Mouse (Mus musculus): Measurements from ENCODE around the gene Adad2.
A peak's percentile ranks its signal among the peaks of the same experiment; 100 is the strongest.

Adad2 gene

DNA sequence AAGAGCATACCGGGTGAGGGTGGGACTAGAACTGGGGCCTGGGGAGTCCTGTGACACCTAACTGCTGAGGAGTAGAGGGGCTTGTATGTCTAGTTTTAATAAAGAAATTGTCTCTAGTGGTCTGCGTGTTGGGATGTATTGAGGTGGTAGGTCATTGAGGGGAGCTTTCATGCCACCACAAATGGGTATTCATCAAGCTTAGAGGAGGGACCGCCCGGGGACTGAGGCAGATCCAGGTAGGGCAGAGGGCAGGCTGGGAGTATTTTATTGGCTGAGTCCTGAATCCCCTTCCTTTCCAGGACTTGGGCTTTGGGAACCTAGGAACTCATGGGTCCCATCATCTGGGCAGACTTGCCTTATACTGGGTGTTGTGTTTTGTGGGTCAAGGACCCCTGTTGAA, 4.3 kb downstream of the Adad2 start:
- no peak for DNase-seq (ENCODE audit: low spot score in 2 of 2)

DNA sequence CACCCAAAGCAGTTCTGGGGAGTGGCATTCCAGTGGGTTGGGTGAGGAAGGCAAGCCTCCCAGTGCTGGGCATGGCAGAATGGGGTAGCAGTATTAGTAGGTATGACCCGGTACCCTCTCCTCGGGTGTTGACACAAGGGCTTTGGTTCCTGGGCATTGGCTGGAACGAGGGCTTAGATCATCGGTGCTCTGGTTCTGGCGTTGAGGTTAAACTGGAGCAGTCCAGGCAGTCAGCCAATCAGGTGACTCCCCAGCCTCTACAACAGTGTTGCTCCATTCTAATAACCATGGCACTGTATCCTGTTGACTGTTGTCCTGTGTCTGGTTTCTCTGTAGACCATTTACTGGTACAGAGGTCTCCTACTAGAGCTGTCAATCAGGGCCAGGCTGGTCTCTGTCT, 5.0 kb downstream of the Adad2 start:
- no peak for DNase-seq (ENCODE audit: low spot score in 2 of 2)

DNA sequence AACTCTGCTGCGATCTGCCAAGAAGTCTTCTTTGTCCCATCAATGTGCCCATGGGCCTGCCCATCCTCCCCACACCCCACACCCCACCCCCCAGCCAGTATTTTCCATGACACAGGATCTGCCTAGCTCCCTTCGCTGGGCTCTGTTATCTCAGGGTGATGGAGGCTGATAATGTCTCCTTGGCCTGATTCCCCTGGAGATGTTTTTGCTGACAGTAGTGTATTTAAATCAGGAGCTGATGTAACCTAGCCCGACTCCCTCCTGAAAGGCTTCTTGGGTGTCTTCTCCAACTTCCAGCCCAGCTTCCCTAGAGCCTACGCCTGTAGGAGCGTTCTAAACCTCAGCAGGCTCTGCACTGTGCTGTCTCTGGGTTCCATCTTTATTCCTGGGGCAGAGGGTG, 6.3 kb downstream of the Adad2 start:
- DNase-seq (ENCODE audit: low spot score in 2 of 2), result no peak

DNA sequence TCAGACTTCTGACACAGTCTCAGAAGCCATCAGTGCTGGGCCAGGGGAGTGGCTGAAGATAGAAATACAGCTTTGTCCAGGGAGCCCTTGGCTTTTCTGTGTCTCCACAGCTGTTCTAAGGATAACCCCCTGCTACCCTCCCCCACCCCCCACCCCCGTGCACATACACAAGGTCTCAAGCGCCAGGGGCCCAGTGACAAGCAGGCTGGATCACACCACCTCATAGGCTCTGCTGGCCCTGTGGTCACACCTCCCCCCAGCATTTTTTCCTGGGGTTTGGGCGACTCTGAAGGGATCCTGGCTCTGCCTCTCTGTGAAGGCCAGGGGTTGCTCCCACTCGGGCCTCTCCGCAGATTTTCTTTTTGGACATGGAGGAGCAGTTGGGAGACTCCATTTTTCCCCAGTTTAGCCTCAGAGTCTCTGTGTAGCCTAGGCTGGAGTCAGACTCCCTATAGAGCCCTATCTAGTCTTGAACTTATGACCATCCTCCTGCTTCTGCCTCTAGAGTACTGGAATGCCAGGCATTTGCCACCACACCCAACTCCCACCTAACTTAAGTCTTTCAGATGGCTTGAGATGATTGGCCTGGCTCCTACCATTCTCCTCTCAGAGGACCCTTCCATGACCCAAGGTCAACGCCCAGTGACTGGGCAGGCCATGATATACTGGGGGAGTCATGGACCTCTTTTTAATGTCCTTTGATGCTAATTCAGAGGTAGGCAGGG, 7.7 kb downstream of the Adad2 start:
- no peak for DNase-seq (ENCODE audit: low spot score in 2 of 2)

DNA sequence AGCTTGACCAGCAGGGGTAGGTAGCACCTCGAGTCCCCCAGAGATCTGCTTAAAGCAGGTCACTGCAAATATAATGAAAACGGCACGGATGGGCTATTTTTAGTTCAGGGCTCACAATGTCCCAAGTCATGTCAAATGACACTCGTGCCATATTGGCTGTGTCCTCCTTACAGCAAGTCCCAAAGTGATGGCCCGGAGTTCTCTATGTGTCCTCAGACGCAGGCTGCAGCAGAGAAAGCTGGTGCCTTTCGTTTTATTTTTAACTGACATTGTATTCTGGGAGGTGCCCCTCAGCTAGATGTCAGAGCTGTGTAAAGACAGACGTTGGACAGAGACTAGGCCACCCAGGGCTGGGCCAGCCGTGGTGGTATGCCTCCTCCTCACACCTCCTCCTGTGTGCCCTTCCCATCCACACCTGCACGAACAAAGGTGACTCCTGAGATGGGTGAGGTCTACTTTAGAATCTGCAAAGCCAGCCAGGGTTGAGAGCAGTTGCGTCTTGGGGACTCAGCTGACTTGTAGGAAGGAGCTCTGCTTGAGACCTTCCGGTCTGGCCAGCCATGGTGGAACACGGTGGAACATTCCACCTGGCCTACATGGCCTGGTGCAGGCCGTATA, 8.4 kb downstream of the Adad2 start:
- DNase-seq (ENCODE audit: low spot score in 2 of 2), result no peak

DNA sequence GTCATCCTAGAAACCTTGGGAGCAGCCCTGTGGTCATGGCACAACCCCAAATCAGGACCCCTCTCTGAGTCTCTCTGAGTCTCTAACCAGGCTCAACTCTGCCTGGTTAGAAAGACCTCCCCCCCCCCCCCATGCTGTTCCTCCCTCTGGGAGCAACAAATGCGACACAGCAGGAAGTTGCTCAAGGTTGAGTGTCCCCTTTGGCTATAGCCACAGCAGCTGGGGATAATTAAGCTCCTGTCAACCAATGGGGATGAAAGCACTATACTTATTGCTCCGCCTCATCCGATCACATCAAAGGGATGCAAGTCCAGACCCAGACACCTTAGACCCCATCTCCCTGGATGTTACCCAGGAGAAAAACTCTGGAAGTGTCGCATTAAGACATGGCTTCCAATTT, 10.0 kb downstream of the Adad2 start:
- DNase-seq (ENCODE audit: low spot score in 2 of 2), result no peak

DNA sequence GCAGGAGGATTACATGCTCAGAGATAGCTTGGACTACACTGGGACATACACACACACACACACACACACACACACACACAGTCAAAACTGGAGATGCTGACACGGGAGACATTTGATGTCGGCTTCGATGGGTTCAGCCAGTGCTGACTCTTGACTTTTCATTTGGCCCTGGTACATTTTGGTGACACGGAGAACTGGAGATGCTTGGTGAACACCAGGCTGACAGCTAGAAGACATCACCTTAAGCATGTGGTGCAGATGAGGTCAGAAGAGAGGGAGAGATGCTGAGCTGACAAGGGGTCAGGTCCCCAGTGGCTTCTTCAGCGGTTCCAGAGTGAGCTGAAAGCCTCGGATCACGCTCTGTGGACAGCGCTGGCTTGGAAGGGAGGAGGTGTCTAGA, 10.5 kb downstream of the Adad2 start:
- no peak for DNase-seq (ENCODE audit: low spot score in 2 of 2)

DNA sequence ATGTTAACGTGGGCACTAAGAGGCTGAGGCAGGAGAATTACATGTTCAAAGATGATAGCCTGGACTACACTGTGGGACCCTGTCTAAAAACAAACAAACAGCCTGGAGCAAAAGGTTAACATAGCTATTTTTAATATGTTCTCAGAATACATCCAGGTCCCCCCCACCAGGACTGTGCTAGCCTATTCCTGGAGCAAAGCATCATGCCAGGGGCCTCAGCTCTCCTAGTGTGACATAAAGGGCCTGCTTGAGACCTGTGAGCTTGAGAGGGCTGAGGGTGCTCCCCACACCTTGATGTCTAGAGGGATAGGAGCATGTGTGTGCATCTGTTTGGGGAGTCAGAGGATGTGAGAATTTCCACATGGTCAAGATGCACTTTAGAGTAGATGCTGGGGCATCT, 11.2 kb downstream of the Adad2 start:
- no peak for DNase-seq (ENCODE audit: low spot score in 2 of 2)

DNA sequence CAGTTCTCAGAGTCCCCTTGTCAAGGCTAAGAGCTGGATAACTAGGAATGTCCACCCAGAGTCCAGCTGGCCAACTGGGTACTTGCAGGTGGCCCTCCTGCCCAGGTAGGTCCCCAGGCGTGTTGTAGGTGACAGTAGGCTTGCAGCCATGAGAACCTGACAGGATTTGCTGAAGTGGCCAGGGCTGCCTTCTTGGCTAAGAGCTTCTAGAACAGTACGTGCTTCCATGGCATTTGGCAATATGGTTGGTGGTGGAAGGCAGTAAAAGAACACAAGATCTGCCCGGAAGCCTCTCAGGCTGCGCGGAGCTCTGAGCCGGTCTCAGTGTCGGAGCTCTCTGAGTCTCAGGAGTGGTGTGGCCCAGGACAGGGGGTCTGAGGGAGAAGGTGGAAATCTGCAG, 12.4 kb downstream of the Adad2 start:
- DNase-seq (ENCODE audit: low spot score in 2 of 2), result no peak

DNA sequence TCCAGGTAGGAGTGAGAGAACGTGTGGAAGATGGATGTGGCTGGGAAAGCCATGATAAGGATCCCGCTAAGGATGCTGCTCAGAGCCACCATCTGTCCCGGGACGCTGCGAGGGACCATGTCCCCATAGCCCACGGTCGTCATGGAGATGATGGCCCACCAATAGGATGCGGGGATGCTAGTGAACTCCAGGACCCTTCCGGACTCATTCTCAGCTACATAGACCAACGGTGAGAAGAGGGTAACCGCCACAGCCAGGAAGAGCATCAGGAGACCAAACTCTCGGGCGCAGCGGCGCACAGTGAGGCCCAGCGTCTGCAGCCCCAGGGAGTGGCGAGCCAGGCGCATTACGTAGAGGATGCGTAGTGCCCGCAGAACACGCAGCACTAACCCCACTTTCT, 13.2 kb downstream of the Adad2 start:
- DNase-seq (ENCODE audit: low spot score in 2 of 2), result no peak

DNA sequence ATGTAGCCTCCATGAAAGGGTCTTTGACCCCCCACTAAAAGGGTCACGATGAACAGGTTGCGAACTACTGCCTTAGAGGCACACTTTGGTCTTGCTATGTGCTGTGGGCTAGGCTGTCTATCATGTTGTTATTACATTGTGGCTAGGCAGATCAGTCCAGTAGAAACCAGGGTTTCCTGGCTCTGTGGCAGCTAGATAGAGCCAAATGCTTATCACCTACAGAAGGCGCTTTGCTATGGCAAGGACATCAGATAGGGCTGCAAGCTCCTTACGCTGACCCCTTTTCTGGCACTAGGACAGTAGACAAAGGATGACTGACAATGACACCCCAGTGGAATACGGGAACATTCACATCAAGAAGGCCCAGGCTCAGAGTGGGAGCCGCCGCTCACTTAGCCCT, 14.7 kb downstream of the Adad2 start:
- no peak for DNase-seq (ENCODE audit: low spot score in 2 of 2)

DNA sequence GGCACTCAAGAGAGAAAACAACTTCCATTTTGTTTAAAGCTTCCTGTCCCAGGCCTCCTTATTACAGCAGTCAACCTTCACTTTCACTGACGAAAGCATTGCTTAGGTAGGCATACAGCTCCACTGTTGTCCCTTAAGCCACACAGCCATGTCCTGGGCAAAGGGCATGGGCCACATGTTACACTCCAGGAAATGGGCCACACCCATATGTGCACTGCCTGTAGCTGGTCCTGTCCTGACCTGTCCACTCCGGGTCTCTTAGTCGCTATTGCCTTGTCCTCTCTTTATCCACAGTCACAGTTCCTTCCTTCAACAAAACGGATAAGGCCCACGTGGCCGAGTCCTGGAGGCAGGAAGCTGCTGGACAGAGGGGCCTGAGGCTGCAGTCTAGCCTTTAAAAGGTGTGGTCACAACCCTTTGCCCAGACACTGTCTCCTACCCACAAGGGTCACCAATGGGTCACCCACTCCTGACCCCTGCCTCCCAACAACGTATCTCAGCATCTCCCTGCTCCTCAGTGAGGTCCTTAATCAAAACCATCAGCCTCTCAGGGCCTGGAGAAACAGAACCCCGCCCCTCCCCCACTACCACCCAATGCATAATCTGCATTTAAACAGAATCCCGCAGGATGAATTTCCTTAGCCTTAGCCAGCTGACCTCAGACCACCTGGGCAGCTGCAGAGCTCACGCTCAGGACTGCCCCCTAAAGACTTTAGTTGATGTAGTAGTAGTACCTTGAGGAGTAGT, 15.2 kb downstream of the Adad2 start:
- no peak for DNase-seq (ENCODE audit: low spot score in 2 of 2)

DNA sequence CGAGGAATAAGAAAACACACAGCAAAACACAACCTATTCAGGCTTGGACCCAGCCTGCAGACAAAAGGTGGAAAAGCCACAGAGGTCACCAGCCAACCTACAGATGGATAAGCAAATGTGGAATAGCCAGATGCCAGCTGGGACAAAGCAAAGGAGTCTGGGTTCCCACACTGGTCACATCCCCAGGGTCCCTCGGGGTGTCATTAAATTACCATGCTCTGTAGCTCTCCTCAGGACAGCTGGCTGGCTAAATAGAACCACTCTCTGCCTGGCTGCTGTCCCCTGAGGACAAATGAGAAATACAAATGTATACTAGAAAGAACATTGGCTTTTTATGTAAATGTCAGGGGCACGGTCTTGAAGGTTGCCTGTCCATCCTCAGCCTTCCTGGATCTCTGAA, 18.3 kb downstream of the Adad2 start:
- no peak for DNase-seq (ENCODE audit: low spot score in 2 of 2)

DNA sequence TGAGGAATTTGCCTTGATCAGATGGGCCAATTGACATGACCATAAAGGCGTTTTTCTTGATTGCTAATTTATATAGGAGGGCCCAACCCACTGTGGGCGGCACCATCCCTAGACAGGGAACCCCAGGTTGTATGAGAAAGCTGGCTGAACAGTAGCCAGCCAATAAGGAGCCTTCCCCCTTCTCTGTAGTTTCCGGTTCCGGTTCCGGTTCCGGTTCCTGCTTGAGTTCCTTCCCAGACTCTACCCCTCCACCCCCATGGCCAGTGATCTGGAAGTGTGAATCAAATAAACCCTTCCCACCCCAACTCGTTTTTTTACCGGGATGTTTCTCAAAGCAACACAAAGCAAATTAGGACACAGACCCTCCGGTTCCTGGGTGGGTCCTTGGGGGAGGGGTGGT, 19.7 kb downstream of the Adad2 start:
- DNase-seq (ENCODE audit: low spot score in 2 of 2), result no peak

DNA sequence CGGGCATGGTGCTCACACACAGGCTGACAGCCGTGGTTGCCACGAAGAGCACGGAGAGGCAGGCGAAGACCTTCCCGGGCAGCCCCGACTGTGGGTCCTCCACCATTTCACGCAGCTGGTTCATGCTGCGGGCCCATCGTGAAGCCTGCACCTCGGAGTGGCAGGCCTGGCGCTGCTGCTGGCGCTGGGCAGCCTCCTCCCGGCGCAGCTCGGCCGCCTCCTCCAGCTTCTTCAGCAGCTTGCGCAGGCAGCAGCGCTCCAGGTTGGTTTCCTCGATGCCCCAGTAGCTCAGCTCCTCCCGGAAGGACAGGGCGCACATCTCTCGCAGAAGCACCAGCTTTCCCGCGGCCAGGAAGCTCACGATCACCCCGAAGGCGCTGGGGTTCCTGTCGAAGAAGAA, 20.4 kb downstream of the Adad2 start:
- no peak for DNase-seq (ENCODE audit: low spot score in 2 of 2)

DNA sequence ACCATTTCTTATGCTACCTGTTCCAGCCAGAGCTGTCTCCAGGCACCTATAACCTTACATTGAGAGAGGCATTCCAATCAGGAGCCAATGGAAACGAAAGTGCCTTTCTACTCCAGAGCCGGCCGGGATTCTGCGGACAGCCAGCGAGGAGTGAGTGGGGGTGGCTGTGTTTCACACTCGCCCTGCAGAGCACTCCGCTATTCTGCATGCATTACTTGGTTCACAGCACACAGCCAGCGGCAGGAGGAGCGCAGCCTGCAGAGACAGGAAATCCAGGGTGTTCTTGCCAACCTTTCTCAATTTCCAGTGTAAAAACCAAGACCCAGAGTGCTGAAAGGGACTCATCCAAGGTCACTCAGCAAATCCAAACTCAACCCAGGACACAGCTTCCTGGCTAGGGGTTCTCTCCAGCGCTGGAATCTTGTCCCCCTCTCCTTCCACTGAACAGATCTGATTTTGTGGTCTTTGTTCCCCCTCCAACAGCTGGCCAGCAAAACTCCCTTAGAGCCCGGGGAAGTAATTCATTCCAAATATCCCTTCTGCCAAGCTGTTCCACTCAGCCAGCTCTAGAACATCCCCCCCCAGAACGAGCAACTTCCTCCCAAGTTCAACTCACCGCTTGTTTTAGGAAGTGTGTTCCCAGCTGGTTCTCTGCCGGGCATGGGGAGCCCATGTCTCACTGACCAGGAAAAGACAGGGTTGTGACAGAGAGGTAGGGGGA, 22.2 kb downstream of the Adad2 start:
- DNase-seq (ENCODE audit: low spot score in 2 of 2), result peak; percentile 13 to 19

DNA sequence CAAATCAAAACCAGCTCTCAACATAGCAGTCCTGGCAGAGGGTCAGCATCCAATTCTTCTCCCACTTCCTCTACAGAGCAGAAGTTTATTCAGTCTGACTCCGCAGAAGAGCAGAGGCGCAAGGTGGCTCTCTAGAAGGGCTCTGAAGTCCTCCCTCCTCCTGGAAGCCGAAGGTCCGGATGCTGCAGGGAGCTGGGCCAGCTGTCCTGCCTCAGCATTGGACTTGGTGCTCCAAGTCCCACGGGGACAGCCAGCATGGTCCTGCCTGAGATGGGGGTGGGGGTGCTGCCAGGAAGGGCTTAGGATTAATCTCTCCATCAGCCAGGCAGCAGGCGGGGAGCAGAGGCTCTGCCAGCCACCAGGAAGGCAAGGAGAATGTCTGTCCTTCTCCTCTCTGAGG, 22.8 kb downstream of the Adad2 start, which contains the start of gene Kcng4:
Gene Kcng4 (minus strand): TSS at position 303 of the 400 bp plus-strand sequence.
- no peak for DNase-seq (ENCODE audit: low spot score in 2 of 2)

DNA sequence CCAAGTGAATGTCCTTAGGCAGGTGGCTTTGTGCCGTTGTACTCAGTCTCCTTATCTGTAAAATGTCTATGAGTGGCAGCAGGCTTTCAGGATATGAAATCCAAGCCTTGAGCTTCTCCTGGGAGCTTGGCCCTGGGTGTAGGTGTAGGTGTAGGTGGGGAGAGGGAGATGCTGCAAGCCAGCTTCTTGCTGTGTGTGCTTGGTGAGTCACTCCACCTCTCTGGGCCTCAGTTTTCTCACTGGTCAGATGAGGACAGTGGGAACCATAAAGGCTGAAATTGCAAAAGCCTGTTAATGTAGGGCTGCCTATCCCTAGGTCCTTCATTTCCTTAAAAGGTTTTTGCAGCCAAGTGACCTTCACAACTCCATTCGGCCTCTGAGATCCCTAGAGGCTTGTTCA, 23.4 kb downstream of the Adad2 start:
- DNase-seq (ENCODE audit: low spot score in 2 of 2), result no peak

DNA sequence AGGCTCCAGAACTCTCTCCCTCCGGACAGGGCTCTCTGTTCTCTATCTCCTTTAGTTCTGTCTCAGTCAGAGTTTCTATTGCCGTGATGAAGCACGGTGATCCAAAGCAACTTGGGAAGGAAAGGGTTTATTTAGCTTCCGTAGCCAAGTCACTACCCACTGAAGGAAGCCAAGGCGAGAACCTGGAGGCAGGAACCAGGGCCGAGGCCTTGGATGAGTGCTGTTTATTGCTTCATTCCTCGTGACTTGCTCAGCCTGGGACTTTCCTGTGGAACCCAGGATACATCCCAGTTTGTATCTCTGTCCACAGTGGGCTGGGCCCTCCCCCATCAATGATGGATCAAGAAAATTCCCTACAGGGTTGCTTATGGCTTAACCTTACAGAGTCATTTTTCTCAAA, 24.2 kb downstream of the Adad2 start:
- DNase-seq (ENCODE audit: low spot score in 2 of 2), result no peak

DNA sequence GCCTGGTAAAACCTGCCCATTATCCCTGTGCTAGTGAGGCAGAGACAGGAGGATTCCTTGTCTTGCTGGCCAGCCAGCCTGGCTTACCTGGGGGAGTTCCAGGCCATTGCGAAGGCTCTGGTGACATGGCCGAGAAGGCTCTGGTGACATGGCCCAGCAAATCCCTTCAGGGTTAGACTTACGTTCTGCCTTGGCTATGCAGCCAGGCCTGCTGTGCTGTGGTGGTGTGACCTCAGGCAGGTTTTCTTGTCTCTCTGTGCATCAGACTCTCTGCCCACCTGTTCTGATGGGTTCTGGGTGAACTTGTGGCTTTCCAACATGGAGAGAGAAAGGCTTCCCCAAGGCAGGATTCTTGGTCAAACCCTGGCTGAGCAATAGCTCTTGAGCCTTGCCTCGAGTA, 24.8 kb downstream of the Adad2 start:
- no peak for DNase-seq (ENCODE audit: low spot score in 2 of 2)

DNA sequence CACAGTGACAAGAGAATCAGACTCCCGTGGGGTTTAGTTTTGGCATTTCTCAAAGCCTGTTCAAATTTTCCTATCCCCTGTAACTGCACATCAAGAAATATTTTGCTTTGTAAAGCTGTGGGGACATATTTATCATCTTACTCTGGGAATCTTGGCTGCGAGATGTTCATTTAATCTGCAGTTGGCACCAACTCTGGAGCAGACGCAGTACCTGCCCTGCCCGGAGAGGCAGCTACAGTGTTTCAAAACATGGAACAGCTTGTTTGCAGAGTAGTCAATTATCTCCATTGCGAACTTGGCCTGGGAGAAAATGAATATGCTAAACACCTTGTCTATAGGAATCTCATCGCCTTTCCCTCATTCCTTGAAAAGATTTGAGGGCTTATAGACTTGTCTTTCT, 25.7 kb downstream of the Adad2 start:
- DNase-seq (ENCODE audit: low spot score in 2 of 2), result no peak

DNA sequence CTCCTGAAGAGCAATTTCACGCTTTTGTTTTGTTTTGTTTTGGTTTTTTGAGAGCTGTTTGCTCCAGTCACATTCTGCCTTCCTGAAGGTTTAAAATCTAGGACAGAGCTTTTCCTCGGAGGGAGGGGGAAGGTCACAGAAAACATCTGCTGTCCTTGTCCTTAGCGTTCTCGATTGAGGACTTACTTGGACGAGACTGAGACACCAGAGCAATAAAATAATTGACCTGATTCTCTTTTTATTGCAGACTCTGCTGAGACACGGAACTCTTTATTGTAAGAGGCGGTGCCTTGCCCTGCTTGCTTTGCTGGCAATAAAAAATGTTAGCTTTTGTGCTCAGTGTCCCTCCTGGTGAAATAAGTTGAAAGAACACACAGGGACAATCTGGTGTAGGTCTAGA, 27.3 kb downstream of the Adad2 start:
- no peak for DNase-seq (ENCODE audit: low spot score in 2 of 2)

DNA sequence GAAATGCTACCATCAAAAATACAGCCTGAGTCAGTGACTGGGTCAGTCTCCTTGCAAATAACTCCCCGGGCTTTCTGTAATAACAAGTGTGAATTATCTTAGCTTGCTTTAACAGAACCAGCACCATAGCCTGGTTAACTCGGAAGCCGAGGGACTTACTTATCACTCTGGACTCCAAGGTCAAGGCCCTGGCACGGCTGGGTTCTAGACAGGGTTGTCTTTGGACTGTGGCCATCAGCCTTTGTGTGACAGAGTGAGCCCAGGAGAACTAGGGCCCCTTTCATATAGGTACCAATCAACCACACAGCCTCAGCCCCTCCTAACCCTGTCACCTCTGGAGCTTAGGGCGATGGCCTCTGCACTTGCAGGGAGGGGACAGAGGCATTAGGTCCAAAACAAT, 28.5 kb downstream of the Adad2 start:
- no peak for DNase-seq (ENCODE audit: low spot score in 2 of 2)
